Mouse (Mus musculus): Measurements from ENCODE around the gene Tfpt. TPM values are rescaled to one million over a fixed set of nuclear protein-coding genes. Genes with fewer than 3 reads are reported as not detected.

Tfpt gene
- total and polyA plus RNA-seq, 2 experiments from 2014 or later, result 27.1 to 39.3 TPM

DNA sequence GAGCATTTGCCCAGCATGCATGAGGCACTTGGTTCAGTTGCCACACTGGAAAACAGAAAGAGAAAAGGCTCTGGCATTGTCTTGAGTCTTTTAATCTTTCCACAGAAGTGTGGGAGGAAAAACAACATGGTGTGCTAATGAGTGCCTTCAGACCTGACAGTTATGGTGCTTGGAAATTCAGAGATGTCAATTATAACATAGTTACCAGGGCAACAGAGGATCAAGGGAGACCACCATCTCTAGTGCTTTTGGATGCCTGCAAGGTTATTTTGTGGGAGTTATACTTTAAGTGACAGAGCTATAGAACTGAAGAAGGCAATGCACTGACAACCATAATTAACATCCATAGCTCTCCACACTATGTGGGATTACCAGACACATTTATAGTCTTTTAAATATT, 35.9 kb downstream of the Tfpt start:
- Histone ChIP-seq H3K9me3 (ENCODE audit: low read length) (no peaks in the 10 kb centered on the region), H3K4me2 (ENCODE audit: low read depth) (no peak overlapping the region), H3K4me1 (ENCODE audit: insufficient read depth) (no peaks in the 10 kb centered on the region), H3K36me3 (ENCODE audit: insufficient read depth) (no peaks in the 10 kb centered on the region), H3K27ac (ENCODE audit: low read depth, low read length) (no peak overlapping the region), H3K27me3 (ENCODE audit: insufficient read depth, low read length) (no peaks in the 10 kb centered on the region), H3K4me3 (ENCODE audit: low read depth, low read length) (no peak overlapping the region), H3K9ac (no peak overlapping the region)
- ATAC-seq (peak; percentile 91), DNase-seq (peak; percentile 16)
- TF ChIP-seq CTCF (IDR thresholded peaks at IDR 0.05; ENCODE audit: low read depth), result no peak

DNA sequence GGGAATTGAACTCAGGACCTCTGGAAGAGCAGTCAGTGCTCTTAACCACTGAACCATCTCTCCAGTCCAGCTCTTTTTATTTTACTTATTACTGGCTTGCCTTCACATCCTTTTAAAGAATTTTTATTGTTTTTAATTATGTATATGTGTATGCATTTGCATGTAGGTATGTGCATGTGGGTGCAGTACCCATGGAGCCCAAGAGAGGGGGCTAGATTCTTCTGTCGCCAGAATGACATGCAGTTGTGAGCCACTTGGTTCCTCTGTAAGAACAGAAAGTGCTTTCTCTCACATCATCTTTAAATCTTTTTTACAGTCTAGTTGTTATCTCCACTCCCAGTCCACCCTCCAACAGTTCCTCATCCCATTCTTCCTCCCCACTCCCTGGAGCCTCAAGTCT, 38.2 kb downstream of the Tfpt start:
- no peaks in the 10 kb centered on the region for H3K4me1 ChIP-seq (ENCODE audit: insufficient read depth)
- 79% methylated on average over 1 of the region's 1 CpGs for WGBS
- ATAC-seq, result no peak

GRCm38 (mm10) chr7:3590550-3590949, 39.2 kb downstream of the Tfpt start:
- Histone ChIP-seq H3K36me3 (ENCODE audit: insufficient read depth) (no peaks in the 10 kb centered on the region), H3K27ac (ENCODE audit: low read depth, low read length) (no peak overlapping the region), H3K27me3 (ENCODE audit: insufficient read depth, low read length) (no peaks in the 10 kb centered on the region), H3K4me1 (ENCODE audit: insufficient read depth) (no peaks in the 10 kb centered on the region), H3K9me3 (ENCODE audit: low read length) (no peaks in the 10 kb centered on the region), H3K9ac (no peak overlapping the region), H3K4me2 (ENCODE audit: low read depth) (no peak overlapping the region), H3K4me3 (ENCODE audit: low read depth, low read length) (no peak overlapping the region)
- no peak for DNase-seq
- WGBS, result 80% methylated on average over 3 of the region's 3 CpGs
- no peak for TF ChIP-seq CTCF (IDR thresholded peaks at IDR 0.05; ENCODE audit: low read depth)
- ATAC-seq, result no peak

More for the DNA sequence above, 38.2 kb downstream of the Tfpt start:
- Histone ChIP-seq H3K36me3 (ENCODE audit: insufficient read depth) (no peaks in the 10 kb centered on the region), H3K4me2 (ENCODE audit: low read depth) (no peak overlapping the region), H3K9me3 (ENCODE audit: low read length) (no peaks in the 10 kb centered on the region), H3K27ac (ENCODE audit: low read depth, low read length) (no peak overlapping the region), H3K27me3 (ENCODE audit: insufficient read depth, low read length) (no peaks in the 10 kb centered on the region), H3K9ac (no peak overlapping the region), H3K4me3 (ENCODE audit: low read depth, low read length) (no peak overlapping the region)
- DNase-seq, result no peak
- TF ChIP-seq CTCF (IDR thresholded peaks at IDR 0.05; ENCODE audit: low read depth), result no peak

GRCm38 (mm10) chr7:3587292-3587691, 42.4 kb downstream of the Tfpt start:
- ATAC-seq (no peak), DNase-seq (no peak)
- H3K4me3 ChIP-seq (ENCODE audit: low read depth, low read length), result no peak overlapping the region
- H3K9ac ChIP-seq, result no peak overlapping the region
- H3K27me3 ChIP-seq (ENCODE audit: insufficient read depth, low read length), result no peaks in the 10 kb centered on the region
- H3K36me3 ChIP-seq (ENCODE audit: insufficient read depth), result no peaks in the 10 kb centered on the region
- H3K27ac ChIP-seq (ENCODE audit: low read depth, low read length), result no peak overlapping the region
- no peak overlapping the region for H3K4me2 ChIP-seq (ENCODE audit: low read depth)
- no peaks in the 10 kb centered on the region for H3K9me3 ChIP-seq (ENCODE audit: low read length)
- no peak for TF ChIP-seq CTCF (IDR thresholded peaks at IDR 0.05; ENCODE audit: low read depth)
- H3K4me1 ChIP-seq (ENCODE audit: insufficient read depth), result no peaks in the 10 kb centered on the region
- 66% methylated on average over 1 of the region's 1 CpGs for WGBS

DNA sequence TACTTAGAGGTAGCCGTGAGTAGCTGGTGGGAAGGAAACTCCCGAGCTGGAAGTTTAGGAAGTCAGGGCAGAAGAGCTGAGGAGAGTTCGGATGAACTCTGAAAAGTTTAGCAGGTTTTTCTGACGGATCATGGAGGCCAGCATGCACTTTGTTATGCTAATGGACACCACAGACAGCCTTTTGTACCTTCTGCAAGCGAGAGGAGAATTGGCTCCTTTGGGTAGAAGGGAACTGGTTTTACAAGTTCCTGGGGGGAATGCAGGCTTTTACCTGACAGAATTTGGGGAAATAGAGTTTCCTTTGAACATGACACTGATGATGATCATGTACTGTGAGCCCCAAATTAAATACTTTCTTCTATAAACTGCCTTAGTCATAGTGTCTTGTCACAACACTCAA, 43.5 kb downstream of the Tfpt start:
- no peak for ATAC-seq

GRCm38 (mm10) chr7:3585763-3586162, 44.0 kb downstream of the Tfpt start:
- H3K27me3 ChIP-seq (ENCODE audit: insufficient read depth, low read length), result no peaks in the 10 kb centered on the region
- H3K4me2 ChIP-seq (ENCODE audit: low read depth), result no peak overlapping the region
- H3K9ac ChIP-seq, result no peak overlapping the region
- ATAC-seq (no peak; the same call in 1 of the 2 replicates), DNase-seq (no peak)
- H3K9me3 ChIP-seq (ENCODE audit: low read length), result no peaks in the 10 kb centered on the region
- 22% methylated on average over 6 of the region's 6 CpGs for WGBS
- H3K27ac ChIP-seq (ENCODE audit: low read depth, low read length), result no peak overlapping the region
- H3K4me3 ChIP-seq (ENCODE audit: low read depth, low read length), result no peak overlapping the region
- H3K4me1 ChIP-seq (ENCODE audit: insufficient read depth), result no peaks in the 10 kb centered on the region
- no peaks in the 10 kb centered on the region for H3K36me3 ChIP-seq (ENCODE audit: insufficient read depth)
- TF ChIP-seq CTCF (IDR thresholded peaks at IDR 0.05; ENCODE audit: low read depth), result no peak

More for the DNA sequence above, 43.5 kb downstream of the Tfpt start:
- DNase-seq, result no peak
- Histone ChIP-seq H3K4me1 (ENCODE audit: insufficient read depth) (no peaks in the 10 kb centered on the region), H3K4me2 (ENCODE audit: low read depth) (no peak overlapping the region), H3K9ac (no peak overlapping the region), H3K9me3 (ENCODE audit: low read length) (no peaks in the 10 kb centered on the region), H3K27ac (ENCODE audit: low read depth, low read length) (no peak overlapping the region), H3K36me3 (ENCODE audit: insufficient read depth) (no peaks in the 10 kb centered on the region), H3K27me3 (ENCODE audit: insufficient read depth, low read length) (no peaks in the 10 kb centered on the region), H3K4me3 (ENCODE audit: low read depth, low read length) (no peak overlapping the region)
- 4% methylated on average over 5 of the region's 5 CpGs for WGBS
- no peak for TF ChIP-seq CTCF (IDR thresholded peaks at IDR 0.05; ENCODE audit: low read depth)

DNA sequence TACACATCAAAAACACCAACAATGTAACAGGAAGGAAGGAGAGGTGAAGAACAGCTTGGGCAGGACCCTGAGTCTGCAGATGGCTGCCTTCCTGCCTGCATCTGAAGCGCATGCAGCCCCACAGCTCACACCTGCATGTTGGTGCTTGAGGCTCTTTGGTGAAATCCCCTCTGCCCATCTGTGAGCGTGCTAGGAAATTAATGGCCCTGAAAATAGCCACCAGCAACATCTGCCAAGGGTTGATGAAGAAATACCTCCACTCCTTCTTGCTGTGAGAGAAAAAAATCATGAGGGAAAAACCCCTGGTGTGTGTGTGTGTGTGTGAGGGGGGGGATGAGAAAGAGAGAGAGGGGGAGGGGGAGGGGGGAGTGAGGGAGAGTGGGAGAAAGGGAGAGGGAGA, 49.7 kb downstream of the Tfpt start:
- Histone ChIP-seq H3K4me2 (ENCODE audit: low read depth) (no peak overlapping the region), H3K27me3 (ENCODE audit: insufficient read depth, low read length) (no peaks in the 10 kb centered on the region), H3K9me3 (ENCODE audit: low read length) (no peaks in the 10 kb centered on the region), H3K36me3 (ENCODE audit: insufficient read depth) (no peaks in the 10 kb centered on the region), H3K4me1 (ENCODE audit: insufficient read depth) (no peaks in the 10 kb centered on the region), H3K27ac (ENCODE audit: low read depth, low read length) (no peak overlapping the region), H3K9ac (no peak overlapping the region), H3K4me3 (ENCODE audit: low read depth, low read length) (no peak overlapping the region)
- no peak for TF ChIP-seq CTCF (IDR thresholded peaks at IDR 0.05; ENCODE audit: low read depth)
- 65% methylated on average over 2 of the region's 2 CpGs for WGBS
- DNase-seq, result no peak
- ATAC-seq, result no peak

Data from forebrain, postnatal 0 days (tissue).